Mouse (Mus musculus) ES-E14 (cell line): ENCODE measurements at regions not wholly inside any gene's neighbourhood (a gene's known extent, or its start where the extent isn't known, plus 50 kb on each side); places are given as distances from the start of the nearest gene placed in this dataset.

ENCODE experiments used
- HCFC1 ChIP-seq: IDR thresholded peaks from 2 replicates; pipeline ENCODE4 v1.6.1; 2012; ENCODE audit warnings: low read length, inconsistent platforms, borderline replicate concordance; ENCODE audit not compliant: insufficient read depth
- MAFK ChIP-seq: IDR thresholded peaks from 2 replicates; pipeline ENCODE4 v1.6.1; 2014; ENCODE audit warnings: mild to moderate bottlenecking, low read depth, low read length, inconsistent platforms; ENCODE audit not compliant: insufficient read depth
- ZNF384 ChIP-seq: IDR thresholded peaks from 2 replicates; pipeline ENCODE4 v1.6.1; 2012; ENCODE audit warnings: low read depth, low read length, inconsistent platforms

DNA sequence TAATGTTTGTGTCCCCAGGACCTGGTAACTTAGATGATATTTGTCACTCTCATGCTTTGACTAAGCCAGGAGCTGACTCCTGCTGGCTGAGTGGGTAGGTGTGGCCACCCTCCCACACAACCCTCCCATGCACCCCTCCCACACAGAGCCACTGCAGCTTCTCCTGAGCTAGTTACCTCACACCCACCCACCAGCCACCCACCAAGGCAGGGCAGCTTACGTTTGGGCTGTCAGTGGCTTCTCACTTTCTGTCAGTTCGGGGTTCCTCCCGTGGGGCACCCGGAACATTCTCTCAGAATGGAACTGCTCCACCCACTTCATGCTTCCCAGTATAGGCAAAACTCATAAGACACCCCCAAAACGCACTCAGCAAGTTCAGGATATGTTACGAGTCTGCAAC, 227.4 kb downstream of the Sox9 start:
- no peak for TF ChIP-seq HCFC1
- TF ChIP-seq ZNF384 = no peak
- TF ChIP-seq MAFK = no peak
